Mouse (Mus musculus) adrenal gland, postnatal 36 days (tissue): Measurements from ENCODE around the gene Eva1b. TPM values are rescaled to one million over a fixed set of nuclear protein-coding genes. Genes with fewer than 3 reads are reported as not detected.
"Not testable (repeated sequence)": the region's sequence is repeated elsewhere in the genome, so short reads cannot be mapped to it uniquely, and the experiment has no call there.

ENCODE experiments used
- DNase-seq, 2 experiments: peaks; one replicate each; pipeline ENCODE4 v3.0.0; 2021; ENCODE audit warnings: mixed read lengths in 1 of 2
- total RNA-seq, 2 experiments: library from RNA; stranded (reverse); gene quantifications; 2 replicates each; pipeline ENCODE4 v1.2.3; 2021

The Eva1b gene
- total RNA-seq, 2 experiments from 2014 or later = 24.1 to 29.0 TPM

DNA sequence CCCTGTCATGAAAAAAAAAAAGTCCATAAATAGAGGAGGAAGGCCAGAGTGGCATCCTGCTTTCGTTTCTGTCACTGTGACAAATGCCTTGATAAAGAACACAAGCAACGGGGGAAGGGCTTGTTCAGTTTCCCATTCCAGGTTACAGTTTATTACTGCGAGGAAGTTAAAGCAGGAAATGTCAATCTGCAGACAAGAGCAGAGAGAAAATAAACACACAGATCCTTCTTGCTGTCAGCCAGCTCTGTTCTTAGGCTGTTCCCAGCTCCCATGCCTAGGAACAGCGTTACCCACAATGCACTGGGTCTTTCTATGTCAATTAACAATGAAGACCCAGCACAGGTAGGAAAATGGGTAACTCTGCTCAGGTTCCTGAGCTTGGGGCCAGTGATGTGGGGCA is 7.6 kb downstream of the Eva1b start:
- DNase-seq = no peak

DNA sequence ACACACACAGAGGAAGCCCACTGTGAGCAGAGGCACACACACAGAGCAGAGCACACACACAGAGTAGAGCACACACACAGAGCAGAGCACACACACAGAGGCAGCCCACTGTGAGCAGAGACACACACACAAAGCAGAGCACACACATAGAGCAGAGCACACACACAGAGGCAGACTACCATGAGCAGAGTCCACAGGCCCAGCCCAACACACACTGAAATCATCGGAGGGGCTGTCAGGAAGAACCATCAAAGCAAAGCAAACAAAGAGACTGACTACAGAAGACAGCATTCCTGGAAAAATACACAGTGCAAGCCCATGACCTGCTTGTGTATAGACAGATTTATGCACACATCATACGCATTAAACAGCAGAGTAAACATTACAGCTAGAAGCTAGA is 8.3 kb downstream of the Eva1b start:
- DNase-seq = no peak

DNA sequence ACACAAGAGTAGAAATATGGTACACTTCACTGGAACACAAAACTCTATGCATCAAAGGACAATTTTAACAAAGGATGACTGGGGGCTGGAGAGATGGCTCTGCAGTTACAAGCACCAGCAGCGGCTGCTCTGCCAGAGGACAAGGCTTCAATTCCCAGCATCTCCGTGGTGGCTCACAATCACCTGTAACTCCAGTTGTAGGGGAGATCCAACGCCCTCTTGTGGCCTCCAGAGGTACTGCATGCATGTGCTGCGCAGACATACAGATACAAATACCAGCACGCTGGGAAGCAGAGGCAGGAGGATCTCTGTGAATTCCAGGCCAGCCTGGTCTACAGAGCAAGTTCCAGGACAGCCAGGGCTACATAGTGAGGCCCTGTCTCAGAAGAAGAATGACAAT is 9.1 kb downstream of the Eva1b start:
- no peak for DNase-seq

DNA sequence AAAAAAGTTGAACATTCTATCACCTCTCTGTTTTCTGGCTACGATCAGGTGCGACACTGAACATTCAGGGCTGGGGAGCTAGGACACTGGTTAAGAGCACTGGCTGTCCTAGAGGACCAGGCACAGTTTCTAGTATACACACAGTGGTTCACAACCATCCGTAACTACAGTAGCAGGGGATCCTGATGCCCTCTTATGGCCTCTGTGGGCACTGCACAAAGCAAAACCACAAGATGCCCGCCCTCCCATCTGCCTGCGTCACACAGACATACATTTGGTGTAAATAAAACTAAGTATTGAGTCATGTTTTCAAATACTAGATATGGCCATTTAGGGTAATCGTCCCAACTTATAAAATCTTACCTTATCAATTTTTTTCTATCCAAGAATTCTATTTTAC is 10.0 kb downstream of the Eva1b start:
- DNase-seq = peak in 1 of 2 experiments; percentile 25

DNA sequence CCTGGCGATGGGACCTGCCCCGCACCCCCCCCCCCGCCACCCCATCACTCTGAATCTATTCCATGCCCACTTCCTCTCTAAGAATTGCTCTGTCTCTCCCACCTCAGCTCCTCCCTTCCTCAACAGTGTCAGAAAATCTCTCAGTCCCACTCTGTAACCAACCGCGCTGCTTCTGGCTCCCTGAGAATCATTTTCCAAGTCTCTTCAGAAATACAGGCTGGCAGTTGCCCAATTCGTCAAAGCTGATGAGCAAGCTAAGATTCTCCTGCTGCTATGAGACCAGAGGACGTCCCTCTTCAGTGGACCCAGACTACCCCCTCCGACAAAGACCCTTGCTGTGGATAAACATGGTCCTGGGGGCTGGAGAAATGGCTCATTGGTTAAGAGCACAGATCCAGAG is 11.9 kb downstream of the Eva1b start:
- no peak for DNase-seq

DNA sequence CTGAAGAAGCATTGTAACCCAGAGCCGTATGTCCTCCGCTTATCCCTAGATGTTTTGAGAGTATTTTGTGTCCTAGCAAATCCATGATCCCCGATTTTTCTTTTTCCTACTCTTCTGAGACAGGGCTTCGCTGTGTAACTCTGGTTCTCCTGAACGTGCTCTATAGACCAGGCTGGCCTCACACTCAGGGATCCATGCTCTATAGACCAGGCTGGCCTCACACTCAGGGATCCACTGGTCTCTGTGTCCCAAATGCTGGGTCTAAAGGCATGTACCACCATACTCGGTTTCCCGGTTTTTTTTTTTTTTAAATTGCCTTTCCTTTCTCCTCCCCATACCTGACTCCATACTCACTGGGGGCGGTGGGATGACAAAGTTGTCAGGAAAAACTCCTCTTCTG is 13.4 kb downstream of the Eva1b start:
- DNase-seq = no peak

DNA sequence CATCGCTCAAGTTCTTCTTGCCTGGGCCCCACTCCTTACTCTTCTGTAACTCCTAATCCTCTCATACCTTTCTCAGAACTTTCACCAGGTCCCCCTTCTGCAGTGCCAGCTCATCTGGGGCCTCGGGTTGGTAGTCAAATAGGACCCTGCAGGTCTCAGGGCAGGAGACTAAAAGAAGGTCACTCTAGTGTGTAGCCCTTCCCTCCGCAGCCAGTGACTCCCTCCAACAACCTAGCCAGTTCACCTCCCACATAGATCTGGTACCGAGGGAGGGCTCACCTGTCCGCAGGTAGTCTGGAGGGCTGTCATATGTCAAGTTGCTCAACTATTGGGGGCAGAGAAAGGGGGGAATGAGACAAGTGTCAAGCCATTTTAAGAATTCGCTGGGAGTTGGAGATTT is 13.9 kb downstream of the Eva1b start:
- no peak for DNase-seq

DNA sequence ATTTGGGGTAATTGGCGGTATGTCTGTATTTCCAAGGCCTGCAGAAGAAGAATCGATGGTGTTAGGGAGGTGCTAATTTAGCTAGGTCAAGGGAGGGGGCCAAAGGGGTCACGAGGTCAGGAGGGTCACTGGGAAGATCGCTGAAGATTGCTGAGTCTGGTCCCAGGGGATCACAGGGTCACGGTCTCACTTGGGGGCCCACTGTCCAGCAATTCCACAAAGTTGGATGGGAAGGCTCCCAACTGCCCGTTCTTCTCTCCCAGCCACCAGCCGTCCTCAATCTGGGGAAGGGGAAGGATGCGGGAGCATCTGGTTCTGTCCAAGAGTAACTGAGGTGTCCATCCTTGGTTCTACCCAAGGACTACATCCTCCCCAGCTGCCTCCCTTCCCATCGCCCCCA is 14.4 kb downstream of the Eva1b start:
- DNase-seq = no peak

DNA sequence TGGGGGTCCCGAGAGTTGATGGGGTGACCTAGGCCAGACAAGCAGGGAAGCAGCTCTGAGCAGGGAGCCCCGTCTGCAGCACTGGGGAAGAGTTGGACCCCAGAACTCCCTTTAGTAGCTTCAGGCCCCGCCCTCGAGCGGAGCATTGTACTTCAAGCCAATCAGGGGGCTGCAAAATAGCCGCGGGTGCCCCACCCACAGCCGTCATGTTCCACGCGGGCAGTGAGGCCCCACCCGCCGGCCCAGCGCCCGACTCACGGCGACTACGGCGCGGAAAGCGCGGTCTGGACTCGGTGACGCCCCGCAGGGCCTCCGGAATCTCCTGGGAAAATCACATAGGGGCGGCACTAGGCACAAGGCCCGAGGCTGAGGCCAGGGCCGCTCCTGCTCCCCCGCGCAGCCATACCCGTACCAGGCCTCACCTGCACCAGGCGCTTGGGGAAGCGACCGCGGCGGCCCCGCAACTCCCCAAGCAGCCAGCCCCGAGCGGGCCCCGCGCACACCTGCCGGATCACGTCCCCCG is 15.1 kb downstream of the Eva1b start:
- peak; percentile 92 to 96 for DNase-seq

DNA sequence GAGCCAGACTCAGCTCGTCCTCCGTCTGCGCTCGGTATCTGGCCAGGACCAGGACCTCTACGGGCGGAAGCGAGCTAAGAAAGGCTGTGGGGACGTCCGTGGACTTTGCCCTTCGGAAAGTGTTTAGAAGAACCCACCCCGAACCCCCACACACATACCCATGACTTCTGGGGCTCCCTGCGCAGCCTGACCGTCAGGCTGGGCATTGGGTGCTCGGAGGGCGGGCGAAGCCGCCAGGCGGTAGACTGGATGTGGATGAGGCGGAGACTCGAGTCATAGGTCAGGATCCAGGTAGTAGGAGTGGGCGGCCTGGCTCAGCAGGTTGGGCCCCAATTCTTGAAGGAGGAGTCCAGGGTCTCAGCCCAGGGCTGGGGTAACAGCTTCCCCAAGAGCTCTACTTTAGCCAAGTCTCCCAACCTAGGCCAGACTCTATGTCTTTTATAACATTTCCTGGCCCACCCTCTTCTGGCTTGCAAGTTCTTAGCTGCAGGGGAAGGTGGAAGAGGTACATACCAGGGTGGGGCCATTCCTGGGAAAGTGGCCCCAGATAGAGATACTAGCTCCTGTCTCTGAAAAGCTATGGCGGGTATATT is 15.6 kb downstream of the Eva1b start, which contains the start of gene Sh3d21:
Gene Sh3d21 (minus strand): TSS at position 425 of the 593 bp plus-strand sequence.
- peak in 1 of 2 experiments; percentile 43 for DNase-seq

DNA sequence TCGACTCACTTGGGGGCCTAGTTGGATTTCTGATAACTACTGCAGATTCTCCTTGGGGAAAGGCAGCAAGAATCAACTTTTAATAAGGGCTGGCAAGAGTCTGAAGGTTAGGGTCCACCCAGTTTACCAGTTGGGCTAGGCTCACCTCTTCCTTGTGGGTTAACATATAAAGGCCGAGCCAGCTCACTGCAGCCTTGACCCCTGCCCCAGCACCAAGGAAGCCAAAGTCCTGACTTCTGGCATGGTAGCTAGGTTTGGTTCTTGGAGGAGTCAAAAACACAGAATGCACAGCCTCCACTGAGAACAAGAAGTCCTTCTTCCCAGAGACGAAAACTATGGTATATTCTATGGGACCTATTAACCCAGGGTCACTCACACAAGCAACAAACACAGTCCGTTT is 16.1 kb downstream of the Eva1b start:
- DNase-seq = peak in 1 of 2 experiments; percentile 45

DNA sequence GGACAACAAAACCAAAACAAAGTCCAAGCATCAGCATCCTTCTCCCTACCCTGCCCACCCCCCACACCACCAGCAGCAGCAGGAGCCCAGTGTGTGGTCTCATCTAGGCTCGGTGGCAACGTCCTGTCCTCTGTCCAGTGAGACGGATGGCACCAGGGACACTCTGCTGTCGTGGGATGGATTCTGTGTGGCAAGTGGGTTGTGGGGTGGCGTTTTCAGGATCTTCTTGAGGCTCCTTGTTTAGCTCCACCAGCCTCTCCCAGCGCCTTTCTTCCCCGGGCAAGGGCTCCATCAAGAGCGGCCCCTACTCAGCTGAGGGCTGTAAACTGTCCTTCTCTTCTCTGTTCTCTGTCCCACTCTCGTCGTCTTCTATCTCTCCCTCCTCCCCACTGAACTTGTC is 17.5 kb downstream of the Eva1b start:
- DNase-seq = not testable (repeated sequence)

DNA sequence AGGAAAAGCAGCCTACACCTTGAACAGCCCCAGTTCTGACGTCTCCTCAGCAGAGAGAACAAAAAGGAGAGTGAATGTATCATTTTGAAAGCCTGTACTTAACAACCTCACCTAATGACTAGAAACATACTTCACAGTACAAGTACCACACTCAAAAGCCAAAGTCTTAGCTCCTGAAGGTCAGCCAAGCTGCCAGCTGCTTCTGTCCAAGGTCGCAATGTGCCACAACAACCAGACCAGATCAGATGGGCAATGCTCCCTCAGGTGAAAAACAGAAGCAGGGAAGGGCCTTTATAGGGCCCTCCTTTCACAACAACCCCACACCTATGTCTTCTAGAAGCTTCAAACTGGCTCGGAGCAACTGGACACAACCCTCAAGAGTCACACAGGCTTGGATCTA is 18.5 kb downstream of the Eva1b start:
- peak; percentile 60 to 64 for DNase-seq

DNA sequence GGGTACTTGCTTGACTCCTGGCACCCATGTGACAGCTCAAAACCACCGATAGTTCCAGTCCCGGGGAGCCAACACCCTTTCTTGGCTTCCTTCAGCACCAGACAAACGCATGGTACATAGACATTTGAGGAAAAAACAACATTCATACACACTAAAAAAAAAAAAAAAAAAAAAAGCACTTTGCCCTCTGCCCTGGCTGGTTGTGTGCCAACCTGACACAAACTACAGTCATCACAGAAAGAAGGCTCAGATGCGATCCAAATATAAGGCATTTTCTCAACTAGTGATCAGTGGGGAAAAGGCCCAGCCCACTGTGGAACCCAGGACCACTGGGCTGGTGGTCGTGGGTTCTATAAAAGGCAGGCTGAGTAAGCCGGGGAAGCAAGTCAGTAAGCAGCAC is 21.3 kb downstream of the Eva1b start:
- no peak for DNase-seq

DNA sequence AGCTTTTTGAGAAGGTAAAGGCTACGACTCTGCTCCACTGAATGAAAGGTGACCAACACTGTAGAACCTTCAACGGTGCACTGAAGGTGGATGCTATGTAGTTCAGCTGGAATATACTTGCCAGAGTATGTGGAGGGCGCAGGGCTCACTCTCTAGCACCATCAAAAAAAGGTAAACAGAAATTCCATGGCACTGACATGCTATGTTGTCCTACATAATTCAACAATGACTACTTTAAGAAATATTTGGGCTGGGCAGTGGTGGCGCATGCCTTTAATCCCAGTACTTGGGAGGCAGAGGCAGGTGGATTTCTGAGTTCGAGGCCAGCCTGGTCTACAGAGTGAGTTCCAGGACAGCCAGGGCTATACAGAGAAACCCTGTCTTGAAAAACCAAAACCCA is 23.2 kb downstream of the Eva1b start:
- not testable (repeated sequence) for DNase-seq

DNA sequence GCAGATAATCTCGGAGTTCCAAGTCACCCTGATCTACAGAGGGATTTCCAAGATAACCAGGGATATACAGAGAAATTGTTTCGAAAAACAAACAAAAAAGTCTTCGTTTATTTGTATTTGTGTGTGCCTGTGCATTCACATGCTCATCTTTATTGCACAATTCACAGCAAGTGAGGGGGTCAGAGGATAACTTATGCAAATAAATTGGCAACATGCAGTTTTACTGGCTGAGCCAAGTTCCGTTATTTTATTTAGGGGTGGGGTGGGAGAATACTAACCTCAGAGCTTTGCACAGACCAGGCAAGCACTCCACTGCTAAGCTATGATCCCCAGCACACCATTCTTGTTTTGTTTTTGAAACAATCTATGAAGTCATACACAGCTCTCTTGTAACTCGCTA is 26.3 kb downstream of the Eva1b start:
- DNase-seq = no peak

DNA sequence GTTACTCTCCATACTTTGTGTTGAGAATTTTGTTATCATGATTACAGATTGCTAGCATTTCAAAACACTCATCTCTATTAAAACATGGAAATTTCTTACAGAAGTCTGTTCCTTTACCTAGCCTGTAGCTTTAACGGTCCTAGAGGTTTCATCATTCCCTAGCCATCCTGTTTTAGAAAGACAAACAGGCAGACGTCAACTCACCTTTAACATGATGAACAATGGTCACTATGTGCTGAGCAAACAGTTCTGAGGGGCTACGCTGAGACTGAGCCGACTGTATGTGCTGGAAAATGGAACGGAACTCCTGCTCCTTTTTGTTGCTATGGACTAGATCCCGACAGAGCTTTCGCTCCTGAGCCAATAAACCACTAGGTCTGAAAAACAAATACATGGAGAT is 28.4 kb downstream of the Eva1b start:
- not testable (repeated sequence) for DNase-seq

DNA sequence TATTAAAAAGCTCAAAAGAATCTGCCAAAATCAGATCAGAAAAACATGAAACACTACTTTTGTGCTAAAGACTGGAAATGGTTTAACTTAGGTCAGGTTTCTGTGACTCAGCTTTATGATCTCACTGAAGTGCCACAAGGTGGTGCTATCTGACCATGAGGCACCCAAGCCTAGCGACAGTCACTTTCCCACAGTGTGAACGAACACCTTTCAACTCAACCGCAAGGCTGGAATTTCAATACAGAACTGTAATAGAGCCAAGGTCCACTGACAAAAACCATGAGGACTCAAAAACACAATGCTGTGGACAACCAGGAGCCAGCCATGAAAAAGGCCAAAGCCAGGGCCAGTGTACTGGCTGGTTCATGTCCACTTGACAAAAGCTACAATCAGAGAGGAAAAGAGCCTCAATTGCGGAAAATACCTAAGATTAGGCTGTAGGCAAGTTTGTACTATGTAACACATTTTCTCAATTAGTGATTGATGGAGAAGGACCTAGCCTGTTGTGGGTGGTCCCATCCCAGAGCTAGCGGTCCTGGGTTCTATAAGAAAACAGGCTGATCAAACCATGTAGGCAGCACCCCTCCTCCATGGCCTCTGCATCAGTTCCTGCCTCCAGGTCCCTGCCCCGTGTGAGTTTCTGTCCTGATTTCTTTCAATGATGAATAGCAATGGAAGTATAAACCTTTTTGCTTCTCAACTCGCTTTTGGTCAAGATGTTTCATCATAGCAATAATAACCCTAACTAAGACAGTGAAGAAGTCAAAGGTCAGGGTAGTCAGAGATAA is 33.8 kb downstream of the Eva1b start:
- DNase-seq = peak; percentile 62 to 70

DNA sequence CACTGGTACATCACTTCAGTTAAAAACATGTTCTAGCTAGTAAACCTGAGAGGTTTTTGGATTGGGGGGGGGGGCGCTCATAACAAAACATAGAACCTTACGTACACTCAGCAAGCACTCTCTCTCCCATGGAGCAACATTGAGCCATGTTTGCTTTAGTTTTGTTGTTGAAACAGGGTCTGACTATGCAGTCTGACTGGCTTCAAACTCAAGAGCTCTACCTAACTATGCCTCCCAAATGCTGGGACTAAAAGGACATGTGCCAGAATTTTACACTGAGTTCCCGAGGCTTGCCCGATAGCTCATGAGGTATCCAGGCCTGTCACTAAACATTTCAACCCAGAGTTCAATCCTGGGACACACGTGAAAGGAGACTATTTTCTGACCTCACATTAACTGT is 35.5 kb downstream of the Eva1b start:
- no peak for DNase-seq

DNA sequence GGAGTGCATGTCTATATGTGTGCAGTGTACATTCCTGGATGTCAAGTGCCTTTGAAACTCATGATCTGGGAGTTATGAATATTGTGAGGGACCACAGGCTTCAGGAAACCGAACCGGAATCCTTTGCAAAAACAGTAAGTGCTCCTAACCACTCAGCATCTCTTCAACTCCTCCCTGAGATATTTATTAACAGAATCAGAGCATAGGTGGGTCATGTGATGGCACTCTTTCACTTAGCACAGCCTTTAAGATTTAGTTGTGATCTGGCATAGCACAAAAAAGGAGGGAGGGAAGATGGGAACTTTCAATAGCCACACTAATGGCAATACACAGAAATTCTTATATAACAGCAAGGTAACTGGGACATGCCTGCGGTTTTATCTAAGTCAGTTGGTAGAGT is 39.6 kb downstream of the Eva1b start:
- no peak for DNase-seq

DNA sequence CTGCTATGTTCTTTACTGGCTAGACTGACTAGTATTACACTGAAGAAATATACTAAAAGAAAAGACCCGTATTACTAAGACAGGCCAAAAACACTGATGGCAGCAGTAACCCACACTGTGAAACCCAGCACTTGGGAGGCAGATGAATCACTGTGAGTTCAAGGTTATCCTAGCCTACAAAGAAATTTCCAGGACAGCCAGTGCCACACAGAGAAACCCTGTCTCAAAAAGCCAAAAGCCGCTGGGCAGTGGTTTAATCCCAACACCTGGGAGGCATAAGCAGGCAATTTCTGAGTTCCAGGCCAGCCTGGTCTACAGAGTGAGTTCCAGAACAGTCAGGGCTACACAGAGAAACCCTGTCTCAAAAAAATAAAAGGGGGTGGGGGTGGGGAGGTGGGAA is 43.1 kb downstream of the Eva1b start:
- DNase-seq = peak; percentile 55 to 63

DNA sequence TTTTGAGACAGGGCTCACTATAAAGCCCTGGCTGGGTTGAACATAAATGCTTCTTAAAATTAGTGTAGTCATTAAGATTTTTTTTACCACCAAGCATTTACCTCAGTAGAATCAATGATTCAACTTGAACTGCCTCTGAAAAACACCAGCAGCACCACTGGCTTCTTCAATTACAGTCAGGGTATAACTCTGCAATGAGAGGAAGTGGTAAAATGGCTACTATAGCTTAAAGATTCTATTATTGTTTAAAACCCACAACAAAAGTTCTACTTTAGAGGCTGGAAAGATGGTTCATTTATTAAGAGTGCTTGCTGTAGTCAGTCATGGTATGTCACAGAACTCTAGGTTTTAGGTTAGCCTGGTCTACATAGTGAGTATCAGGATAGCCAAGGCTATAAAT is 46.7 kb downstream of the Eva1b start:
- DNase-seq = no peak

DNA sequence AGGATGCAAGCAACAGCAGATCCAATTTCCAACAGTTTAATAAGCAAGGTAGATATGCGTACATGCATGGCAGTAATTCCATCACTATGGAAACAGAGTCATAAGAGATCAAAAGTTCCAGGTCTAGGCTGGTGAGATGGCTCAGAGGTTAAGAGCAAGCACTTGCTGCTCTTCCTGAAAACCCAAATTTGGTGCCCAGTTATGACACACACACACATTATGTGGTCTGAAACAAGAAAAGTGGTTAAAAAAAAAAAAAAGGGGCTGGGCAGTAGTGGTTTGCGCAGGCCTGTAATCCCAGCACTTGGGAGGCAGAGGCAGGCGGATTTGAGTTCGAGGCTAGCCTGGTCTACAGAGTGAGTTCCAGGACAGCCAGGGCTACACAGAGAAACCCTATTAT is 47.4 kb downstream of the Eva1b start:
- DNase-seq = no peak

DNA sequence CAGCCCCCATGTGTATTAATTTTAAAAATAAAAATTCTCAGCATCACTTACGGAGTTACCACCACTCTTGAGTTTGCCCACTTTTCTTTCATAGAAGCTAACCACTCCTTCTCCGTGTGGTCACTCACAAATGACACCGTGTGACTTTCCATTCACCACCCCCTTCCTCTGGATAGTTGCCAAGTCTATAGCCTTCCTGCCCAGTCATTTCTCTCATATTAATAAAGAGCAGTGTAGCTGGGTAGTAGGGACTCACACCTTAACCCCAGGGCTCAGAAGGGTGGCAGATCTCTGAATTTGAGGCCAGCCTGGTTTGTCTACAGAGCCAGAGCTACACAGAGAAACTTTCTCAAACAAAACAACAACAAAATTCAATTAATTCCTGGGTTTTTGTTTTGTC is 49.9 kb downstream of the Eva1b start:
- DNase-seq = peak; percentile 40 to 44
